Mouse (Mus musculus) bone marrow, adult 2 months (tissue): ENCODE measurements around the gene Ube4a.

Experiments used
- CTCF ChIP-seq: fragments of 200-500 bp; IDR thresholded peaks from 2 replicates; pipeline ENCODE4 v1.5.1; 2011; ENCODE audit warnings: low read length, control low read depth; ENCODE audit not compliant: control insufficient read depth, insufficient read depth
- POLR2A ChIP-seq: fragments of 200-500 bp; IDR thresholded peaks from 2 replicates; pipeline ENCODE4 v1.6.1; 2011; ENCODE audit warnings: low read depth, mild to moderate bottlenecking, control low read depth, low read length, borderline replicate concordance; ENCODE audit not compliant: control insufficient read depth

DNA sequence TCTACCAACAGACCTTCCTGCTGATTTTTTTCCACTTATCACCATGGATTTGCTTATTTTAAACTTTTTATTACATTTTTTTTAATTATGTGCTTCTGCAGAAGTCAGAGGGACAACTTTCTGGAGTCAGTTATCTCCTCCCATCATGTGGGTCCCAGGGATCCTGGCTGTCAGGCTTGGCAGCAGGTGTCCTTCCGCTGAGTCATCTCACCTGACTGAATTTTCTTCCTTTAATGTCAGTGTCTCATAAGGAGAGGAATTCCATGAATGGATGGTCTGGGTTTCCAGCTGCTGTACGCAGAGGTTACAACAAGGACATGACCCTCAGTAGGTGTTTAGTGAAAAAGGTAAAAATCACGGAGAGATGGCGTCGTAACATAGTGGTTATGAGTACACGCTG is 74.2 kb downstream of the Ube4a start:
- TF ChIP-seq CTCF, result no peak
- TF ChIP-seq POLR2A, result no peak
